Mouse (Mus musculus) ES-E14 (cell line): ENCODE results near the gene Snx3. TPM values are rescaled to one million over a fixed set of nuclear protein-coding genes. Genes with fewer than 3 reads are reported as not detected.

Source experiments
- DNase-seq: peaks from one replicate; pipeline ENCODE4 v3.0.0-alpha.2; 2013; ENCODE audit warnings: low read depth, low spot score
- H3K27ac ChIP-seq: 2 replicates; pipeline ENCODE4 v1.5.1; 2012; ENCODE audit warnings: low read depth, mild to moderate bottlenecking, low read length, moderate library complexity, mixed read lengths; ENCODE audit not compliant: poor library complexity, insufficient read depth, severe bottlenecking
- H3K36me3 ChIP-seq: 2 replicates; pipeline ENCODE4 v1.6.1; 2012; ENCODE audit warnings: mild to moderate bottlenecking, low read length, moderate library complexity, mixed read lengths; ENCODE audit not compliant: control insufficient read depth, poor library complexity, insufficient read depth, severe bottlenecking
- H3K4me1 ChIP-seq, 2 experiments: fragments of 150-350 bp in 1 of 2; sonication (generic) in 1 of 2; 2 replicates each; pipeline ENCODE4 v1.6.1; 2012; ENCODE audit warnings: low read length in 2 of 2, mild to moderate bottlenecking in 1 of 2, mixed read lengths in 1 of 2; ENCODE audit not compliant: control insufficient read depth in 2 of 2, insufficient read depth in 2 of 2, poor library complexity in 1 of 2
- H3K4me3 ChIP-seq, 2 experiments: fragments of 150-350 bp in 1 of 2; sonication (generic) in 1 of 2; 2 replicates each; pipeline ENCODE4 v1.5.1; 2012; ENCODE audit warnings: low read length in 2 of 2, low read depth in 1 of 2, mild to moderate bottlenecking in 1 of 2, mixed read lengths in 1 of 2; ENCODE audit not compliant: insufficient read depth in 1 of 2, poor library complexity in 1 of 2, severe bottlenecking in 1 of 2
- H3K9ac ChIP-seq: 2 replicates; pipeline ENCODE4 v1.6.1; 2012; ENCODE audit warnings: low read depth, mild to moderate bottlenecking, low read length, mixed read lengths; ENCODE audit not compliant: poor library complexity, insufficient read depth, severe bottlenecking
- H3K9me3 ChIP-seq: fragments of 150-350 bp; sonication (generic); 2 replicates; pipeline ENCODE4 v1.6.1; 2012; ENCODE audit warnings: low read depth, mild to moderate bottlenecking, low read length; ENCODE audit not compliant: control insufficient read depth, insufficient read depth
- CHD2 ChIP-seq: IDR thresholded peaks from 2 replicates; pipeline ENCODE4 v1.6.1; 2014; ENCODE audit warnings: mild to moderate bottlenecking, low read depth, low read length, inconsistent platforms
- HCFC1 ChIP-seq: IDR thresholded peaks from 2 replicates; pipeline ENCODE4 v1.6.1; 2012; ENCODE audit warnings: low read length, inconsistent platforms, borderline replicate concordance; ENCODE audit not compliant: insufficient read depth
- MAFK ChIP-seq: IDR thresholded peaks from 2 replicates; pipeline ENCODE4 v1.6.1; 2014; ENCODE audit warnings: mild to moderate bottlenecking, low read depth, low read length, inconsistent platforms; ENCODE audit not compliant: insufficient read depth
- ZC3H11A ChIP-seq: IDR thresholded peaks from 2 replicates; pipeline ENCODE4 v1.6.1; 2012; ENCODE audit warnings: low read depth, mild to moderate bottlenecking, inconsistent platforms, low read length, borderline replicate concordance
- ZNF384 ChIP-seq: IDR thresholded peaks from 2 replicates; pipeline ENCODE4 v1.6.1; 2012; ENCODE audit warnings: low read depth, low read length, inconsistent platforms
- in situ Hi-C, 2 experiments: fragments of 600-800 bp; cut with MboI; formaldehyde crosslinking; loops; one replicate each; pipeline ENCODE4 v1.15.1; 2025; ENCODE audit warnings: low sequenced_read_pairs in 2 of 2, inconsistent platforms in 1 of 2; ENCODE audit not compliant: unreplicated experiment in 2 of 2
- total RNA-seq: library from RNA; depleted of rRNA; stranded (reverse); fragments of 300-350 nt; gene quantifications from 2 replicates; pipeline ENCODE4 v1.2.3, GENCODE M21; 2012; rRNA removed

Snx3 gene
- 57.7 and 82.9 TPM in 2 replicates for total RNA-seq

DNA sequence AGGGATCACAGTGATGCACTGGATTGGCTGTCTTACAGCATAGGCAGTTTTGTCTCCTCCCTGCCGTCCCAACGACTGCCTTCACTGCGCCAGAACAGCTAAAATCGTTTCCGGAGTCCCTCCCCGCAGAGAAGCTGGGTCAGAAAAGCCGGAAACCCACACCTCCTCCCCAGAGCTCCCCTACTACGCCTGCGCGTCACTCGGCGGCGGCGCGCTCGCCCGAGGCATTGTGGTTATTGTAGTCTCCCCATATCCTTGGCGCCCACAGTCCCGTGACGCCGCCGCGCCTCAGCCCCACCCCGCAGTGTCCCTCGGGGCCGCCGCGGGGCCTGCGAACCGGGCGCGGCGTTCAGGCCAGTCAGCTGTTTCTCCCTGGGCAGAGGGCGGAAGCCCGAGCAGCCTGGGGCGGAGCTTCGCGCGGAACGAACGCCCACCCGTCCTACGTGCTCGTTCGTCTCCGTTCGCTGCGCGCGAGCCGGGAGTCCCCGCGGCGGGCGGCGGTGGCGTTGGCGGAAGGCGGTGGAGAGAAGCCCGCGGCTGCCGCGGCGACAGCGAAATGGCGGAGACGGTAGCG lies at the start of gene Snx3:
Gene Snx3 (plus strand): TSS at position 256 of the 574 bp plus-strand sequence.
- Histone ChIP-seq H3K36me3 (0 out of 2 replicates have a peak, but pooled peaks cover under 1% of the 10 kb centered on the region), H3K27ac (peak within 1 kb of the TSS; percentile 78), H3K4me1 (peaks cover 3% of the 10 kb centered on the region in 2 experiments; a peak in 2 of 4 replicates), H3K4me3 (peak within 1 kb of the TSS; percentile 76 to 89), H3K9ac (peak within 1 kb of the TSS; percentile 89), H3K9me3 (no peaks in the 10 kb centered on the region)
- in situ Hi-C loops = no loop called here
- TF ChIP-seq HCFC1 (peak; percentile 91), MAFK (no peak), CHD2 (no peak)
- DNase-seq = peak; percentile 95

DNA sequence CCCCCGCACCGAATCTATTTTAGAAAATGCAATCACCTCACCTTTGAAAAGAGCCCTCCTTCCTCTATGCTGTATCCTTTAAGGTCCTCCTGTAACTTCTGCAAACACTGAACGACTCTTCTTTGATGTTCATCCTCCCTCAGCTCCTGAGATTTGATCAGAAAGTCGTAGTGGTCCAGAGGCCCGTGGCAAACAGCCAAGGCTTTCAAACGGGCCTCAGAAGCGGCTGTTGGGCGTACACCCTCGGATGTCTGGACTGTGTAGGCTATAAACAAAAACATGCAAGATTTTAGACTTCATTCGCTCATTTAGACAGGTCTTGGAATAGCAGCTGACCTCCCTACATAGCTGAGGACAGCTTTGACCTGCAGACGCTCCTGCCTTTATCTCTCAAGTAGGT lies 47.6 kb upstream of the Snx3 start:
- Histone ChIP-seq H3K27ac (no peak overlapping the region), H3K4me1 (no peaks in the 10 kb centered on the region), H3K4me3 (no peak overlapping the region), H3K36me3 (peaks cover under 1% of the 10 kb centered on the region; the same call in 1 of the 2 replicates), H3K9me3 (no peaks in the 10 kb centered on the region), H3K9ac (no peak overlapping the region)
- TF ChIP-seq ZC3H11A (no peak), HCFC1 (no peak), CHD2 (no peak), MAFK (no peak), ZNF384 (no peak)
- no peak for DNase-seq
- in situ Hi-C loops = no loop called here

DNA sequence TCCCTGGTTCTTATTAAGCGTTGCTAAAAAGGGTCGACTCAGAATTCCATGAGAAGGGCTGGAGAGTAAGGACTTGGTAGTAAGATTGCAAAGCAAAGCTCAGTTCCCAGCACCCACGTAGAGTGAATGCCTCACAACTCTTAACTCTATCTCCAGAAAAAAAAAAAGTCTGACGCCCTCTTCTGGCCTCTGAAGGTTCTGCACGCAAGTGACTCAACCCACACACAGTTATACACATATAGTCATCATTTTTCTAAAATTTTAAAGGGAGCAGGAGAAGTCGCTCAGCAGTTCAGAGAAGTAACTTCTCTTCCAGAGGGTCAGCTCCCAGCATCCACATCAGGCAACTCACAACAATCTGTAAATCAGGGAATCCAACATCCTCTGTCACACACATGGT lies 47.1 kb upstream of the Snx3 start:
- in situ Hi-C loops = no loop called here
- H3K36me3 ChIP-seq = peaks cover 2% of the 10 kb centered on the region; the same call in 1 of the 2 replicates
- H3K4me1 ChIP-seq = no peaks in the 10 kb centered on the region
- no peak overlapping the region for H3K4me3 ChIP-seq
- no peak for DNase-seq
- H3K27ac ChIP-seq = no peak overlapping the region
- TF ChIP-seq CHD2 = no peak
- peak; percentile 64; the same call in 1 of the 2 replicates for TF ChIP-seq ZNF384
- TF ChIP-seq ZC3H11A = no peak
- no peaks in the 10 kb centered on the region for H3K9me3 ChIP-seq
- H3K9ac ChIP-seq = no peak overlapping the region

DNA sequence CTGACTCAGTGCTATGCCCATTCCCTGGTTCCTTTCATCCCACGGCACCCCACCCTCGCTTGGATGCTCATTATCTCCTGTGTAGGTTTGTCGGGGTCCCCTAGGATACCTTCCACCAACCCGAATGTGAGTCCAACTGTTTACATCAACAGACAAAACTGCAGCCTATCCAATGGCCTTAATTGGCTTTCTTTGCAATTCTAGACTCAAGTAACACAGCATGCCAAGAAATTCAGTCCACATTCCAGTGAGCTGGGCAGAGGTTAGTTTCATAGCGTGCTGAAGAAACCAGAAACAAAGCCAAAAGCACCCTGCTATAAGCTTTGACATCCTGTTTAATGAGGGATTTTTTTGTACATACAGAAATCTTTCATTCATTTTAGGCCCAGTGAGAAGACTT lies 45.8 kb upstream of the Snx3 start:
- in situ Hi-C loops = no loop called here

More for the DNA sequence above, 45.8 kb upstream of the Snx3 start:
- Histone ChIP-seq H3K9ac (no peak overlapping the region), H3K9me3 (no peaks in the 10 kb centered on the region), H3K36me3 (peaks cover 4% of the 10 kb centered on the region; the same call in 1 of the 2 replicates), H3K4me3 (no peak overlapping the region), H3K4me1 (no peaks in the 10 kb centered on the region), H3K27ac (no peak overlapping the region)
- TF ChIP-seq MAFK (no peak), ZC3H11A (no peak), ZNF384 (no peak), CHD2 (no peak), HCFC1 (no peak)
- no peak for DNase-seq
